In the genomic region with DNA sequence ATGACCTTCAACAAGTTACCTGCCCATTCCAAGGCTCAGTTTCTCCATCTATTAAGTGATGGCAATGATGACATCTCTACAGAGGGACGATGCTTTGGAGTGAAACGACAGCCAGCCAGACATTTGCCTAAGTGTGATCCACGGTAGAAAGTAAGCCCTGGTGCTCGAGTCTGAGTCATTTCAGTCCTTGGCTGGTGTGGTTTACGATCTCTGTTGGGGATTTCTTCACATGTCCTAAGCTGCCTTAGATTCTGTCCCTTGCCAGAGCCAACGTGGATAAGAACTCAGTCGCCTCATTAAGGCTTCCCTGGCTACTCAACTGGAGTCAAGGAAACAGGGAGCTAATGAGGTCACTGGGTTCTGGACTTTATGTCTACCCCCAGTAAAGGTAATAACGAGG, we compare ENCODE assay signal across 15 mouse cellular contexts.
"Had no signal": no experiment of that assay in that cellular context is flagged by ENCODE, and none has a peak within 500 bp of the region (broad histone marks: within the 10 kb centered on the region; RNA-seq: fewer than 3 reads in every experiment).

No protein-coding gene starts in this region.

- H3K4me2 ChIP-seq: kidney, embryonic 15.5 days; liver, embryonic 13.5 days; midbrain, embryonic 11.5 days had no signal

- H3K4me3 ChIP-seq: kidney, embryonic 15.5 days; liver, embryonic 13.5 days had no signal

- DNase-seq: kidney, adult 8-10 months; kidney, postnatal 10 days; kidney, postnatal 36 days; liver, embryonic 13.5 days; lung, adult 2 months; lung, postnatal 14 days; lung, postnatal 4 days; midbrain, embryonic 14.5 days; right cerebral cortex, postnatal 14 days; right cerebral cortex, postnatal 4 days; thymus, adult 2 months; thymus, postnatal 14 days had no signal

- H3K27ac ChIP-seq: liver, embryonic 13.5 days; stomach, postnatal 0 days had no signal

- H3K27me3 ChIP-seq: kidney, embryonic 15.5 days; liver, embryonic 13.5 days had no signal

- H3K9me3 ChIP-seq: kidney, embryonic 15.5 days; liver, embryonic 13.5 days had no signal

- H3K9ac ChIP-seq: kidney, embryonic 15.5 days; liver, embryonic 13.5 days had no signal

- H3K36me3 ChIP-seq: kidney, embryonic 15.5 days; liver, embryonic 13.5 days had no signal

- H3K4me1 ChIP-seq: liver, embryonic 13.5 days had no signal
